Mouse (Mus musculus): ENCODE results near the gene Blm. TPM values are rescaled to one million over a fixed set of nuclear protein-coding genes. Genes with fewer than 3 reads are reported as not detected.

Gene Blm
- total RNA-seq, 2 experiments from 2014 or later, result 1.4 to 1.9 TPM

DNA sequence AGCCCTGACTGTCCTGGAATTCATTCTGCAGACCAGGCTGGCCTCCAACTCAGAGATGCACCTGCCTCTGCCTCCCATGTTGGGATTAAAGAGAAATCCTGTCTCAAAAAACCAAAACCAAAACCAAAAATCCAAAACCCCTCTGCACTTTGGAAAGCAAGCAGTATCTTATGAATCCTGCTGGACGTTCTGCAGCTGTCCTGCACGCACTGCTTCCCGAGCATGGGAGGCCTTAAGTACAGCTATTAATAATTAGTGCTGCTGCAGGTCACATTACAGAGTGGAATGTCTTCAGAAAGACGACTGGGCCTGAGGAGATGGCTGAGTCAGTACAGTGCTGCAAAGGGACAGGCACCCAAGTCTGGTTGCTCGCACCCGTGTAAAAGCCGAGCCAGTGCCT is 73.0 kb downstream of the Blm start:
- no peak for DNase-seq (ENCODE audit: low spot score)

DNA sequence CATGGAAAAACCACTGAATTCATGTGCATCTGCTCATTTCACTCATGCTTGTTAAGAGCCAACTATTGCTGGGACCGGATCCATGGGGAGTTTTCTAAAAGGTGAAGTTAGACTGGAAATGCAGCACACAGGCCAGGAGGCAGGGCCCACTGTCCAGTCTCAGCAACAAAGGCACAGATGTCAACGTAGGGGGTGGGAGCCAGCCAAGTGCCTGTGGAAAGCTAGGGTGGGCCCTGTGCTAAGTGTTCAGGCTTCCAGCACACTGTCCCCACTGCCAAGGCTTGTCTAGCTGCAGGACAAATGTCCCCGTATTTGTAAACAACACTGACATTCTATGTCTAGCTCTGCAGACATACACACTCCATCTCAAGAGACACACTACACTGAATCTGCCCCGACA is 74.0 kb downstream of the Blm start:
- DNase-seq (ENCODE audit: low spot score), result no peak

DNA sequence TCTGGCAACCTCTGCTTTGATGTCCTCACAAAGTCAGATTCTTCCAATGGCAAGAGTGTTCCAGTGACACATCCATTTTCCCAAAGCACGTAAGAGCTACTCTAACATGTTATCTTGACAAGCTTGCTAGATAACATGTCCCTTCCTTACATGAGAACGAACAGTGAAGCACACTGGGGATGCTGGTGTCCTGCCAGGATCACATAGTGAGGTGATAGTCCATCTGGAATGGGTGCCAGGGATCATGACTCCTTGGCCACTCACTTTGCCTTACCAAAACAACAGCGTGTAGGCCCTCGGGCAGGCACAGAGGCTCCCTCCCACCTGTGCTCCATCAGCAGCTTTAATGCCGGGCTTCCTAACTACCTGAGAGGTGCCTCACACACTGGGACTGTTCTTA is 74.7 kb downstream of the Blm start:
- no peak for DNase-seq (ENCODE audit: low spot score)

DNA sequence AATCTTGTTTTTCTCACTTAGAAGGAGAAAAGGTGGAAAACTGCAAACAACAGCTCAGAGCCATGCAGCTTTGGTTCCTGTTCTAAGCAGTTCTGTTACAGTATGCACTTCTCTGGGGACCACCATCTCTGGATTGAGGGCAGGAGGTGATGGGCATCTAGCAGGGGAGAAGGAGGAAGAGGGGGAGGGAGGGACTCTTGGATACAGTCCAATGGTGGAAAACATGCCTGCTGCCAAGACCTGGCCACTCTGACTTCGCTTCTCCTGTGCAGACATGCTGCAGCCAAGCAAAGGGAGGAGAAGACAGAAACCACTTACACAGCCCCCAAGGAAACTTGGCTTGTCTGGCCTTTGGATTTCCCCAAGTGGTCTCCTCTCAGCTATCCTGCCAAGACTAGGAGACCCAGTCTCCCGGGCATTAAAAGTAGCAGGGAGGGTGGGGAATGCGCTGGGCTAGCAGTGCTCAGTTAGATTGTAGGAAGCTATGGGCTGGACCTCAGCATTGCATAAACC is 77.0 kb downstream of the Blm start:
- DNase-seq (ENCODE audit: low spot score), result no peak

DNA sequence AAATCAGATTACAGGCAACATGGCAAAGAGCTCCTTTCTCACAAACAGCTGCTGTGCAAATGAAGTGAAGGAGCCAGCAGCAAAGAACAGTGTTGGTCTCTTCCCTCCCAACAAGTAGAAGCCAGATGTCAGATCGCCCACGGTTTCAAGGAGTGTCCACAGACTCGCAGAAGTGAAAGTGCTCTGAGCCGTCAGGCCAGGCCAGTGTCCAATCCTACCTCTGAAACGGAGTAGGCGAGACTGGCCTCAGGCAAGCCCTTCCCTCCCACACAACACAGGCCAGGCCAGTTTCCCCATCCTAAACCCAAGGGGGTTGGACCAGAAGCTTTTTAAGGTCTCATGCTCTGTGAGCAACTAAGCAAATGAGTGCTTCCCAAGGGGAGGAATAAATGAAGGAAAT is 77.7 kb downstream of the Blm start:
- peak; percentile 73 for DNase-seq (ENCODE audit: low spot score)

DNA sequence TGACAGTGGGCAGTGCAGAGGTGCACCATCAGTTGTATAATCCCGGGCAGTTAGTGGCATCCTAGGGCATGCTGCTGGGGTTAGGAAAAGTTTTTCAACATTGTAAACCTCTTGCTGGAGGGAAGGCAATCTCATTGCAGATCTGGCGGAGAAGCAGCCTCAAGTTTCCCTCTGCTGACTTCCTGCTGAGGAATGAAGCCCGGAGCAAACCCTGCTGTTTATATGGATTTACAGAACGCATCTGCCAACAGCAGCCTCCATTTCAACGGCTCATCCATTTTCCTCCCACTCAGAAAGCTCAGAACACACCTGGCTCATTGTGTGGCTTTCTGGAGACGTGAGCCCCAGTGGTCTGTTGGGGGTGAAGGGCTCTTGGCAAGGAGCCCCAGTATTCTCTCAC is 78.6 kb downstream of the Blm start:
- DNase-seq (ENCODE audit: low spot score), result no peak

DNA sequence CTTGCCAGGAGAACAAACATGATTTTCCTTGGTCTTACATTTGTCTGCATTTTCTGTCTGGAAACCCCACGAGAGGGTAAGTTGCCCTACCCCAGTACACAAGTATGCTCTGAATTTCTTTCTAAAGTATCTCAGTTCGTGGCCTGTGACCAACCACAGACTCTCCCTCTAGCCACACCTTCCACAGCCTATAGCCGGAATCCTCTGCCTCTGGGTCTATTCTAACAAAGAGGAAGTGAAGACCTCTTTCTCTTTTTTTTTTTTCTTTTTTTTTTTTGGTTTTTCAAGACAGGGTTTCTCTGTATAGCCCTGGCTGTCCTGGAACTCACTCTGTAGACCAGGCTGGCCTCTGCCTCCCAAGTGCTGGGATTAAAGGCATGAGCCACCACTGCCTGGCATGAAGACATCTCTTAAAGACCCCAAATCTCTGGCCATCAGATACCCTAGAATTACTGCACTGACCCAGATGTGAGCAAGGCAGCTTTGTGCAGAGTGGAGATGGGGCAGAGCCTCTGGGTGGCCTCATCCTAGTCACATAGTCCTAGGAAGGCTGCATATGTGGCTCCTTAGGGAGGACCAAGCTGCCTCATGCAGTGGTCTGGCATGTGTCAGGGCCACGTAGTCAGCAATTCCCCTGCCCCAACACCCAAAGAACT is 79.3 kb downstream of the Blm start:
- no peak for DNase-seq (ENCODE audit: low spot score)

DNA sequence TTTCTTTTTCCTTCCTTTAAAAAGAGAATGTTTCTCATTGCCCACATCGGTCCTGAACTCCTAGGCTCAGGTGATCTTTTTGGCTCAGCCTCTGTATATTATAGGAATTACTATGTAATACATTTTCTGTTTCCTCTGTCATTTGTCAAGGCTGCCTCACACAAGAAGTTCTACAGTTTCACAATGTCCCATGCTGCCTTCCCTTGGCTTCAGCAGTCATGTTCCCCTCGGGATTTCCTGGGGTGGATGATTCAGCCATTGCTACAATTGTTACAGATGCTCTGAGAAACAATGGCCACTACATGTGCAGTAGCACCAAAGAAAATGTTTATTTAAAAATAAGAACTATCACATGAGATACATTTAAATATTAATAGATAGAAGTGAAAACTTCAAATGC is 80.1 kb downstream of the Blm start:
- peak; percentile 55 for DNase-seq (ENCODE audit: low spot score)

DNA sequence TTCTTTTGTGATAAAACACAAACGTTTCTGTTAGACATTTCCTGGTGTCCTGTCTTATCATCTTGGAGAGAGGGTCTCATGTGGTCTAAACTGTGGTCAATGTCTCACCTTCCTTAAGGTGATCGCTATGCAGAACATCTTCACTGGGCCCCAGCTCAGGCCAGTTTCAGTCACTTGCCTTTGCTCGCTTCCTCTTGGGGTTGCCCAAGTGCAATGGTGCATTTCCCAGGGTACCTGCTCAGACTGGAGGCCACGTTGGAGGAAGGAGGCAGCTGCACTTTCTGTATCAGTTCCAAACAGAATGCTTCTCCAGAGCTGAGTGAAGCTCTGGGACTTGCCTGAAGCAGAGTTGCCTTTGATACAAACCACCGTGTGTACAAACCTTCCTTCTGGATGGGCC is 80.9 kb downstream of the Blm start:
- no peak for DNase-seq (ENCODE audit: low spot score)

DNA sequence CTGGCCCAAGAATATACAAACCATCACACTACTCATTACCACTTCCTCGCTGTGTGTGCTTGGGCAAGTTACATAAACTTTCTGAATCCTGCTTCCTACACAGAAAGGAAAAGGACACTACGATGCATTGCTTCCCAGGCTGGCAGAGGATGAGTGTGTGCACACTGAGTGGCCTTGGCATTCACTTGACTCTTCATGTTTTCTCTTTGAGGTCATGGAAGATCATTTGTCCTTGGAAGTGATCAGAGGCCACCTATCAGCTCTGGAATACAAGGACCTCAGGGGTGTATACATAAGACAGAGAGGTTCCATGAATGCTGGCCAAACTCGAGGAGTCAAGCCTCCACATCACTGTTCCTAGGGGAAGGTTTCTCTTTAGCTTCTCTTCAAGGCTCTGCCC is 81.8 kb downstream of the Blm start:
- no peak for DNase-seq (ENCODE audit: low spot score)

DNA sequence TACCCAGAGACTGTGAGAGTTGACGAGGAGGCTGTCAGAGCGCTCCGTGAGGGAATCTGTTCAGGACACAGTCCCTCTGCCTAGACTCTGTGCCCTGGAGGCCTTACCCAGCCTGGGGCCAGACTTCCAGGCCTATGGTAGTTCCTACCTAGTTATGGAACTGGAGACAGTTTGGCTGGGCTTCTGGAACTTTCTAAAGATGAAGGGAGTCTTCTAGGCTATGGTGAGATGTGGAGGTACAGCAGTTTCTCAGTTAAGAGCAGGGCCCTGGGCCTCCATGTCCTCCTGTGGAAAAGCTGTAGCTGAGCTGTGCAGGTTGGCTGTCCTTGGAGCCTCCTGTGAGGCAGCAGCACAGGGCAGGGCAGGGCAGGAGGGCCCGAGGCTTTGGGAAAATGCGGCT is 82.7 kb downstream of the Blm start:
- no peak for DNase-seq (ENCODE audit: low spot score)

DNA sequence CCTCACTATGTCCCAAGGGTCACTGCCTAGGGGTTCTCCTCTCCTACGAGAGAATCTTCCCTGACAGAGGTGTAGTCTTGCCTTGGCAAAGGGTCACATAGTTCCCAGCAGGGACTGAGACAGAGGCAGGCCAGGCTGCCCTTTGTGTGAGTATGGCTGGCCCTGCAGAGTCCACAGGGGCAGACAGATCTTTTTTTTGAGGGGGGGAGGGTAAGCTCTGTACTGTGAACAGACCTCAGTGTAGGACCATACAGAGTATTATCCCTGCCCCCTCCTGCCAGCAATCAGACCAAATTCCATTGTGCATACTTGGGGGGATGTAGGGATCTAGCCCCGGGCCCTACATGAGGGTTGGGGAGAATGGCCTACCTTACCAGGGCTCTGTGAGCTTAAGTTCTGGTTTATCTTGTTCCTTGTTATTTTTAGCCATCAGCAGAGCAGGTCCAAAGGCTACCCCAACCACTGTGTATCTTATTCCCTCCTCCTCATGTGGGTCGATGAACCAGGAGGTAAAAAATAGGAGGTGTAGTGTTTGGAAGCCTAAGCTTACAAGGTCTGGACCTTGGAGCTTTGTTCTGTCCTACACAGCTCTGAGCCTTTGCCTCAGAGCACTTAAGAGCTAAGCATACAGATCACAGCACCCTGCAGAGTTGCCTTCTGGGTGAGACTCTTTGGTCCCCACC is 83.2 kb downstream of the Blm start:
- DNase-seq (ENCODE audit: low spot score), result no peak

DNA sequence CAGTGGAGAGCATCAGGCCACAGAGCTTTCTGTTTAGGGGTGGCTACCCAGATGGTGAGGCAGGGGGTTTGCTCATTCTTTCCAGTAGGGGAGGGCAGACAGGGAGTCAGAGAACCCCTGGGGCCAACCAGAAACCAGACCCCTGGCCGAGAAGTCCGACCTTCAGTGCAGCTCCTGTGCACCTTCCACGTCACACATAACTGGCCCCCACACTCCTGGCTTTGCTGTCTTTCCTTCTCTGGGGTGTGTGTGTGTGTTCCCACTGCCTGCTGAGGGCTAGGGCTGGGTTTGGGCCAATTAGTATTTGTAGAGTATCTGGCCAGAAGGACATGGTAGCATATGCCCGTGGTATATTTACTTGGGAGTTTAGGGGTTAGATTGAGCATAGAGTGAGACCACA is 84.6 kb downstream of the Blm start:
- no peak for DNase-seq (ENCODE audit: low spot score)

DNA sequence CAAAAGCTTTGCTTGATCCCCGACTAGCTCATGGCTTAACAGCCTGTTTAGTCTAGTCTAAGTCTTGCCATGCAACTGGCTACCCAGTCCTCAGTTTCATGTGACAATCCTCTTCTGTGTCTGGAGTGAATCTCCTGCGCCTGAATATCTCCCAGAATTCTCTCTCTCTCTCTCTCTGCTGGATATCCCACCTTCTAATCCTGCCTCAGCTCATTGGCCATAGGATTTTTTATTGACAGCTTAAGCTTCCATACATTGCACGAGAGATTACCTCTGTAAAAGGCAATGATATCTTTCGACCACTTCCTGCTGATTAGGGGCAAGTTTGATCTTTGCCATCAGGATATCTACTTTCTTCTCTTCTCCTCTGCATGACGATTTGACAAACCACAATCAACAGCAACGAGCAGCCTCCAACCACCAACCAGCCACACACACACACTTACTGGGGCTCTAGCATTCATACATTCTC is 85.3 kb downstream of the Blm start:
- DNase-seq (ENCODE audit: low spot score), result no peak

DNA sequence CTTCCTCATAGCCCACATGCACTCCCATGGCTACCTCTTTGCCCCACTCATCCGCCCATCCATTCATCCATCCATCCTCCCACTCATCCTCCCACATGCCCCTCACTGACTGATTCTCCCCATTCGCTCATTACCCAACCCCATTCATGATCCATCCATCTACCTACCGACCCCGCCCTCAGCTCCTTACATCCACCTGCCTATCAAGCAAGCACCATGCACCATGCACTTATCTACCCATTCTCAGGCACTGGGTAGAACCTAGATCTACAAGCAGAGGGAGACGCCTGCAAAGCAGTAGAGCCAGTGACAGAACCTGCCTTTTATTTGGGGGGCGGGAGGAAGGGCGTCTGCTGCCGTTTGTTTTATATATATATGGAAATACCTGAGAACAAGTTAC is 87.6 kb downstream of the Blm start:
- no peak for DNase-seq (ENCODE audit: low spot score)

DNA sequence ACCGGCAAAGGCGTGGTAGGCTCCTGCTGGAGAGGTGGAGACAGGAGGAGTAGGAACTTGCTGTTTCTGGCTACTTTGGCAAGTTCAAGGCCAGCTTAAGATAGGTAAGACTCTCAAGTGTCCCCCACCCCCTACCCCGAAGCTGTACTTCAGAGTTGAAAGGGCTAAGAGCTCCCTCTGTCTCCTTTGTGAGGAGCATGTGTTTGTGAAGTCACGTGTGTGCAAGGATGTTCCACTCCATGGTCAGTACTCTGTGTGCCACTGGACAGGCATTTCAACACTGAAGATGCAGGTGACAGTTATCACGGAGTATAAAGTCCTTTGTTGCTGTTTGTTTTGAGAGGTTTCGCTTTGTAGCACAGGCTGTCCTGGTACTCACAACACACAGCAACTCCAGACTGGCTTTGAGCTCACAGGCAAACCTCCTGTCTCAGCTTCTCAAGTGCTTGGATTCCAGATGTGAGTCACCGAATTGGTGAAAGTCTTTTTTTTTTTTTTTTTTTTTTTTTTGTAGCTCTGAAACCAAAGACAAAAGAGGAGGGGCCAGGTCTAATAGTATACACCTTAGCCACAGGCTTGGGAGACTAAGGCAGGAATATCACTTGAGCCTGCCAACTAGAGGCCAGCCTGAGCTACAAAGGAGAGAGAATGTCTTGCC is 88.6 kb downstream of the Blm start:
- DNase-seq (ENCODE audit: low spot score), result no peak

DNA sequence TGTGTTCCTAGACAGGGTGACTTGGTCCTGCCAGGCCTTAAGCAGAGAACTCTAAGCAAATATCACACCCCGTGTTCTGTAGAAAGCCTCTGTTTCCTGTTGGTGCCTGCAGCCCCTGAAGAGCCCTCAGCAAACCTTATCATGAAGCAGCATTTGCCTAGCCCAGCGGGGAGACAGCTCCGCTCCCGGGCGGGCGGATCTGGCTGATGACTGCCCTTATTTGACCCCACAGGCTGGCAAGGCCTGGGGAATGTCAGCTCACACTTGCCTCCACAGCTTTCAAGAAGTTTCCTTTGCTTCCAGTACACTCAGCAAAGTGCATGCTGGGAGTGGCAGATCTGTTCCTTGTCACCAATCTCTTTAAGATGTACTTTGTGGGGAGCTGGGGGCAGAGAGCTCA is 89.4 kb downstream of the Blm start:
- no peak for DNase-seq (ENCODE audit: low spot score)

DNA sequence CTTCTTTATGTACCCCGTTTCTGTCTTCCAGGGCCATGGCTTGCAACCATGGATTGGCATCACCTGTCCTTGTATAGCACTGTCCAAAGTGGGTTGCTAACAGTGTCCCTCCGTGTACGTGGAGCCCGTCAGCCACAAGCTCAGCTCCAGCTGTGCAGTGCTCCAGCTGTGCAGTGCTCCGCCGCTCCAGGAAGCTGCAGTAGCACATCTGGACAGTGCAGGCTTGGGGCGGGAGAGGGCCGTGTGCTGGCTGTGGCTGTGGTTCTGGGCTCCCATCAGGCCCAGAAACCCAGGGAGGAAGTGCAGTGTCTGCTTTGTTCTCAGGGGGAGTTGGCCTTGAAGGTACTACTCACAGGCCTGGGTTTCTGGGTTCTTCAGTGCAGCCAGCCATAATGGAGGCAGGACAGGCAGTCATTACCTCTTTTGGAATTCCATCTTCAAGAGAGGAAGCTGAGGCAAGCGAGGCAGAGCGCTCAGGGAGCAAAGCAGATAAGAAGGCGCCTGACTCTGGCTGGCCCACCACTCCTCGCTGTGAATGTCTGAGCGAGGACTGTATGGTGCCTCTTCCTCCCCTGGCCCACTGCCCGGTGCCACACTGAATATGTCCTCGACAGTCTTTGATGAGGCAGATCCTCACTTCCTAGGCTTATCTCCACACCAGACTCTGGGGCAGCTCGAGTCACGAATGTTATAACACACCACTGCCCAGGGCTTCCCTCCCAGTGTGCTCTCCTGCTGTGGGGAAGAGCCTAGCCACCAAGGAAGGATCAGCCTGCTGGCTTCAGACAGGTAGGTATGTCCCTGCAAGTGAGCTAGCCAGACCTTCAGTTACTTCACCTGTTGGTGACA is 90.3 kb downstream of the Blm start:
- DNase-seq (ENCODE audit: low spot score), result no peak

DNA sequence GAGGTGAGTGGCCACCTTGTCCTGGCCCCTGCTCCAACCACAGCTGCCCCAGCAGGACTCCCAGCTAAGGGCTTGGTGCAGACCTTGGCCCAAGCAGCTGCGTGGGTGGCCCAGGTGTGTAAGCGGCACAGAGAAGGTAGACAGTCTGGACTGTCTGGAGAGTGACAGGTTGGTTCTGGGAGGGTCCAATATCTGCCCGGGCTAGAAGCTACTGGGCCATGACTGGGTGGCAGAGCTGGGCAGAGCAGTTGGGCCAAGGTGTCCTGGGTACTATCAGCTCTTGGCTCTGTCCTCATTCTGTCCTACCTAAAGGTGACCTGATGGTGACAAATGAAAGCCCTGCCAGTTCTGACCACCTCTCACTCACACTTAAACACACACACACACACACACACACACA is 91.8 kb downstream of the Blm start:
- no peak for DNase-seq (ENCODE audit: low spot score)

DNA sequence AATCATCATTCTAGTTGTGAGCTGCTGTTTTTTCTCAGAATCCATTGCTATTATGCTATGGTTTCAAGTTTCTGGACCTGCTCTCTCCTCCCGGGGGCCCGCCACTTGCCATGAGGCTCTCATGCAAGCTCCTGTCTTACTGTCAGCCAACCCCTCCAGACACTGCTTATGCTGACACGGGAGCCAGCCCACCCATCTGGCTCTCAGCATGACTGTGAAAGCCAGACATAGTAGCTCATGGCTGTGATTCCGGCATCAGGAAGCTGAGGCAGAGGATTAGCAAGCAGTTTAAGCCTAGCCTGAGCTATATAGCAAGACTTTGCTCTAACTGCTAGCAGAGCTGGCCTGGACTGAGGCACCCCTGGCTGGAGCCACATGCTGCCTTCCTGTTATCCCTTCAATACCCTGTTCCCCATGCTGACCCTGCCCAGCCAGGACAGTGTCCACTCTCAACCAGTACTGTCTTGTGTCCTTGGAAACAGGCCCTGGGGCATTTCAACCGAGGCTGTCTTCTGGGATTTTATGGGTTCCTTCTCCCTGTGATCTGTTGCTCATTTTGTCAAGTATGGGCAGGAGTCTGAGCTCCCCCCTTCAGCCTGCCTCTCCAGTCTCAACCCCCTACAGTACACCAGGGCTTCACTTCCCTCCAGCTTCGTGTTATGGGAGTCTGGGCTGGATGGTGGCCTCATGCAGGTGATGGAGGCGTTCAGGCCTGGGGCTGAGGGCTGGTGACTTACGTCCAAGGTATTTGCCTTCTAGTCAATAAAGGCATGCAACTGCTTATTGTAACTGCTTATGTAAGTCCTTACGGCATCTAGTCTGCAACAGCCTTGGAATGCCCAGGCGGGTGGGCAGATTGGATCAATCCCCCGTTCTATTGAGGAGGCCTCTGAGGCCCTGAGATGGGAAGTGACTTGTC is 92.7 kb downstream of the Blm start:
- no peak for DNase-seq (ENCODE audit: low spot score)

DNA sequence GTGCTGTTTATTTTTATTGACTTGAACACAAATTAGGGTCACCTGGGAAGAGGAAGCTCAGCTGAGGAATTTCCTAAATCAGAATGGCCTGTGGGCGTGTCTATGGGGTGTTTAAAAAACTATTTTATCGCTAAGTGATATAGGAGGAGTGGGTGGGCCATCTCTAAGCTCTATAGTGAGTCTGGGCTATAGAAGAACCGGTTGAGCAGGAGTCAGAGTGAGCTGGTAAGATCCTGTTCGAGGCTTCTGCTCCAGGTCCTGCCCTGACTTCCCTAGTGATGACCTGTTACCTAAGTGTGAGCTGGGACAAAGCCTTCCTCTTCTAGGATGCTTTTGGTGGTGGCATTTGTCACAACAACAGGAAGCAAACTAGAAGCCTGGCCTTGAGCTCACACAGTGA is 94.2 kb downstream of the Blm start:
- DNase-seq (ENCODE audit: low spot score), result no peak
